Mouse (Mus musculus): Measurements from ENCODE around the gene Peg3. TPM values are rescaled to one million over a fixed set of nuclear protein-coding genes. Genes with fewer than 3 reads are reported as not detected.

Peg3 gene
- total and polyA plus RNA-seq, 3 experiments: not detected

- Histone ChIP-seq H3K9me3 (replicated peaks; ENCODE audit: insufficient read depth, low read length) (no peaks in the 10 kb centered on the region), H3K4me3 (ENCODE audit: control insufficient read depth in 1 of 2, insufficient read depth in 1 of 2, low read depth in 2 of 2, low read length in 2 of 2) (no peak overlapping the region), H3K27ac (ENCODE audit: control insufficient read depth, low read depth, low read length) (no peak overlapping the region), H3K79me2 (ENCODE audit: control insufficient read depth, insufficient read depth, low read length, poor library complexity) (no peaks in the 10 kb centered on the region), H3K9ac (ENCODE audit: control insufficient read depth, low read depth, low read length, poor library complexity, severe bottlenecking) (no peak overlapping the region), H3K36me3 (ENCODE audit: control insufficient read depth in 1 of 2, insufficient read depth in 2 of 2, low read length in 2 of 2) (no peaks in the 10 kb centered on the region), H3K27me3 (ENCODE audit: control insufficient read depth in 1 of 2, insufficient read depth in 2 of 2, low read length in 2 of 2) (no peaks in the 10 kb centered on the region; a peak in 1 of 4 replicates), H3K4me1 (ENCODE audit: control insufficient read depth in 1 of 2, insufficient read depth in 2 of 2, low read length in 2 of 2) (no peaks in the 10 kb centered on the region)
- DNase-seq (ENCODE audit: low read depth, low spot score): no peak
- TF ChIP-seq TAL1 (IDR thresholded peaks at IDR 0.05; ENCODE audit: low read length): no peak
- no peak for TF ChIP-seq NELFE (IDR thresholded peaks at IDR 0.05; ENCODE audit: low read depth, low read length)
- no peak for TF ChIP-seq POLR2AphosphoS5 (IDR thresholded peaks at IDR 0.05; ENCODE audit: borderline replicate concordance, low read depth, low read length)
- no peak for TF ChIP-seq NRF1 (IDR thresholded peaks at IDR 0.05; ENCODE audit: insufficient read depth, low read depth, low read length, poor library complexity, severe bottlenecking)
- TF ChIP-seq MAX (IDR thresholded peaks at IDR 0.05; ENCODE audit: low read length): no peak
- TF ChIP-seq ELF1 (IDR thresholded peaks at IDR 0.05; ENCODE audit: low read depth, low read length): no peak
- no peak for TF ChIP-seq EP300 (IDR thresholded peaks at IDR 0.05; ENCODE audit: low read depth in 1 of 2, low read length in 2 of 2)
- no peak for TF ChIP-seq TCF12 (IDR thresholded peaks at IDR 0.05; ENCODE audit: low read depth, low read length)
- no peak for TF ChIP-seq BHLHE40 (IDR thresholded peaks at IDR 0.05; ENCODE audit: borderline replicate concordance, low read depth, low read length)
- TF ChIP-seq SIN3A (IDR thresholded peaks at IDR 0.05; ENCODE audit: low read length): no peak
These were observed 21.6 kb downstream of the Peg3 start for GRCm38 (mm10) chr7:6708451-6709180.

- no peaks in the 10 kb centered on the region for H3K4me1 ChIP-seq (ENCODE audit: control insufficient read depth in 1 of 2, insufficient read depth in 2 of 2, low read length in 2 of 2)
- DNase-seq (ENCODE audit: low read depth, low spot score): no peak
- H3K27me3 ChIP-seq (ENCODE audit: control insufficient read depth in 1 of 2, insufficient read depth in 2 of 2, low read length in 2 of 2): no peaks in the 10 kb centered on the region; a peak in 1 of 4 replicates
- TF ChIP-seq MEF2A (IDR thresholded peaks at IDR 0.05; ENCODE audit: extremely low read depth, insufficient replicate concordance, low read depth, low read length, poor library complexity, severe bottlenecking): no peak
- no peak for TF ChIP-seq MYC (IDR thresholded peaks at IDR 0.05; ENCODE audit: low read depth, low read length)
- TF ChIP-seq EP300 (IDR thresholded peaks at IDR 0.05; ENCODE audit: low read depth in 1 of 2, low read length in 2 of 2): no peak
- TF ChIP-seq SIN3A (IDR thresholded peaks at IDR 0.05; ENCODE audit: low read length): no peak
- no peak for TF ChIP-seq ZKSCAN1 (IDR thresholded peaks at IDR 0.05; ENCODE audit: low read depth, low read length)
- no peak for TF ChIP-seq NRF1 (IDR thresholded peaks at IDR 0.05; ENCODE audit: insufficient read depth, low read depth, low read length, poor library complexity, severe bottlenecking)
- no peak for TF ChIP-seq MAX (IDR thresholded peaks at IDR 0.05; ENCODE audit: low read length)
- no peak for TF ChIP-seq TCF12 (IDR thresholded peaks at IDR 0.05; ENCODE audit: low read depth, low read length)
- no peak for TF ChIP-seq TAL1 (IDR thresholded peaks at IDR 0.05; ENCODE audit: low read length)
- TF ChIP-seq POLR2AphosphoS2 (IDR thresholded peaks at IDR 0.05; ENCODE audit: low read length): no peak
- no peaks in the 10 kb centered on the region for H3K9me3 ChIP-seq (replicated peaks; ENCODE audit: insufficient read depth, low read length)
- no peak overlapping the region for H3K9ac ChIP-seq (ENCODE audit: control insufficient read depth, low read depth, low read length, poor library complexity, severe bottlenecking)
- no peaks in the 10 kb centered on the region for H3K79me2 ChIP-seq (ENCODE audit: control insufficient read depth, insufficient read depth, low read length, poor library complexity)
- H3K36me3 ChIP-seq (ENCODE audit: control insufficient read depth in 1 of 2, insufficient read depth in 2 of 2, low read length in 2 of 2): no peaks in the 10 kb centered on the region
- H3K4me3 ChIP-seq (ENCODE audit: control insufficient read depth in 1 of 2, insufficient read depth in 1 of 2, low read depth in 2 of 2, low read length in 2 of 2): no peak overlapping the region
- no peak overlapping the region for H3K27ac ChIP-seq (ENCODE audit: control insufficient read depth, low read depth, low read length)
These were observed 22.7 kb downstream of the Peg3 start for GRCm38 (mm10) chr7:6707416-6708015.

Data from MEL (cell line).